Mouse (Mus musculus) cerebellum, adult 8-10 months (tissue): ENCODE measurements around the gene Fbxw5.
A peak's percentile ranks its signal among the peaks of the same experiment; 100 is the strongest.
"Not testable (repeated sequence)": the region's sequence is repeated elsewhere in the genome, so short reads cannot be mapped to it uniquely, and the experiment has no call there.

Source experiments
- DNase-seq: peaks from one replicate; pipeline ENCODE4 v3.0.0; 2022

The Fbxw5 gene

GRCm38 (mm10) chr2:25526510-25527302 lies 26.2 kb downstream of the Fbxw5 start:
- DNase-seq, result no peak

GRCm38 (mm10) chr2:25533707-25534106 lies 33.2 kb downstream of the Fbxw5 start:
- no peak for DNase-seq

- DNase-seq, result peak; percentile 79
These were observed 33.8 kb downstream of the Fbxw5 start for GRCm38 (mm10) chr2:25534178-25534865.

GRCm38 (mm10) chr2:25534866-25535182 lies 34.3 kb downstream of the Fbxw5 start:
- DNase-seq, result no peak

GRCm38 (mm10) chr2:25536531-25536930 lies 36.0 kb downstream of the Fbxw5 start:
- no peak for DNase-seq

- DNase-seq, result no peak
These were observed 40.0 kb downstream of the Fbxw5 start for GRCm38 (mm10) chr2:25540541-25540948.

GRCm38 (mm10) chr2:25541644-25542367 lies 41.3 kb downstream of the Fbxw5 start:
- DNase-seq, result no peak

GRCm38 (mm10) chr2:25545996-25546810 lies 45.7 kb downstream of the Fbxw5 start:
- DNase-seq, result peak; percentile 61

GRCm38 (mm10) chr2:25546811-25547491 lies 46.4 kb downstream of the Fbxw5 start, which contains the start of gene Traf2:
Gene Traf2, minus strand, starts transcription at chr2:25546940.
- DNase-seq, result peak; percentile 98

GRCm38 (mm10) chr2:25549021-25549991 lies 48.8 kb downstream of the Fbxw5 start:
- DNase-seq, result no peak

- no peak for DNase-seq
These were observed 50.6 kb downstream of the Fbxw5 start for GRCm38 (mm10) chr2:25551186-25551585.

GRCm38 (mm10) chr2:25553171-25553786 lies 52.7 kb downstream of the Fbxw5 start:
- DNase-seq, result not testable (repeated sequence)
